Mouse (Mus musculus) yolk sac, embryonic 10.5 days (tissue): ENCODE results near the gene Lhfpl2.
A peak's percentile ranks its signal among the peaks of the same experiment; 100 is the strongest.

Source experiments
- DNase-seq: peaks from one replicate; pipeline ENCODE4 v3.0.0-alpha.2; 2017; ENCODE audit warnings: low spot score

The Lhfpl2 gene

GRCm38 (mm10) chr13:94212716-94213115, 155.1 kb downstream of the Lhfpl2 start:
- no peak for DNase-seq

GRCm38 (mm10) chr13:94223609-94224008, 166.0 kb downstream of the Lhfpl2 start:
- no peak for DNase-seq

DNA sequence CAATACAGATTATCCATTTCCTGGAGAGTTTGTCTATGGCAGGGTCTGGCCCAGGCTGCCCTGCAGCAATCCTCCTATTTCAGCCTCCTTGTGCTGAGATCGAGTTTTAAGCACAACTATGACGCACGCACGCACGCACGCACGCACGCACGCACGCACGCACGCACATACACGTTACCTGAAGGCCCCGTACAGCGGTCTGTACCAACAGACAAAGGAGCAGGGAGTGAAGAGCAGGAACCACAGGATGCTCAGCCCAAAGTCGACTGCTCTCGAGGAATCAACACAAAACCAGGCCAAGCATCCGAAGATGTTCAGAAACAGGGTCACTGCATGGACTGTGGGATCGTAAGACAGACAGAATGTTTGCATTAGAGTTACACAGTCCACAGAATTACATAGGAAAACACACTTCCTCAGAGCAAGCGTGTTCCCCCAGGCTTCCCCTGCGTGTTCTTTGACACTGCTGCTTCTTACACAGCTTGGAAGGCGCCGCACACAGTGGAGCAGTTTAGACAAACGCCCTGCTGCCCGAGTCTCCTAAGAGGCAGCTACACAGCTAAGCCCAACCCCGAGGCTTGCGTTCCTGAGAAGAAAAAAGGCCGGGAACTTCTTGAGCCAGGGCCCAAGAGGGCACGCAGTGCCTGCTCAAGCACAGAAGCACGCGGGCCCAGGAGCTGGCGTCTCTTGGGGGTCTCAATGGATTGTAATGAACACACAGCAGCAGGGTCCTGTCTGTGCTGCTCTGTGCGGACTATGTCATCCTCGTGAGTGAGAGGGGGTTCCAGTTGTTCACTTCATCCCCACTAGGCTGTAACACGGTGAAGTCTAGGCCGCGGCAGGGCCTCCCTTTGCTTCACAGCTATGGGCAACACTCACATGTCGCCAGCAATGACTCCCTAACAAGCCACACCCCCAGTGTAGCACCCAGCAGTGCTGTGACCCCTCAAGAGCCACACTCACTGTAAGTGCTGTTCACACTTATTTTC, 167.4 kb downstream of the Lhfpl2 start:
- DNase-seq, result no peak

GRCm38 (mm10) chr13:94231871-94232270, 174.3 kb downstream of the Lhfpl2 start:
- no peak for DNase-seq

- DNase-seq, result no peak
These were observed 181.9 kb downstream of the Lhfpl2 start for GRCm38 (mm10) chr13:94239488-94239887.

DNA sequence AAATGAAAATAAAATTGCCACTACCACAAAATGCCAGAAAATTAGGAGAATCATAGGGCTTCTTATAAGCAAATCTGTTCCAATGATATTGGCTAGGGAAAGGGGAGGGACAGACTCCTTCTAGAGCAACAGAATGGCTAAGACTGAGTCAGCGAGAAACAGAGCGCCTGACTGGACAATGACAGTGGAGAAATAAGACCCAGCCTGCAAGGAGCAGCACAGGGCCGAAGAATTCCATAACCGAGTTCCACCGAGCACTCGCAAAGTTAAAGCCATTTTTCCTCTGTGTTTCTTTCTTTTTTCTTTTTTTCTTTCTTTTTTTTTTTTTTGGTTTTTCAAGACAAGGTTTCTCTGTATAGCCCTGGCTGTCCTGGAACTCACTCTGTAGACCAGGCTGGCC, 182.5 kb downstream of the Lhfpl2 start:
- no peak for DNase-seq

GRCm38 (mm10) chr13:94240873-94241272, 183.3 kb downstream of the Lhfpl2 start:
- DNase-seq, result no peak

DNA sequence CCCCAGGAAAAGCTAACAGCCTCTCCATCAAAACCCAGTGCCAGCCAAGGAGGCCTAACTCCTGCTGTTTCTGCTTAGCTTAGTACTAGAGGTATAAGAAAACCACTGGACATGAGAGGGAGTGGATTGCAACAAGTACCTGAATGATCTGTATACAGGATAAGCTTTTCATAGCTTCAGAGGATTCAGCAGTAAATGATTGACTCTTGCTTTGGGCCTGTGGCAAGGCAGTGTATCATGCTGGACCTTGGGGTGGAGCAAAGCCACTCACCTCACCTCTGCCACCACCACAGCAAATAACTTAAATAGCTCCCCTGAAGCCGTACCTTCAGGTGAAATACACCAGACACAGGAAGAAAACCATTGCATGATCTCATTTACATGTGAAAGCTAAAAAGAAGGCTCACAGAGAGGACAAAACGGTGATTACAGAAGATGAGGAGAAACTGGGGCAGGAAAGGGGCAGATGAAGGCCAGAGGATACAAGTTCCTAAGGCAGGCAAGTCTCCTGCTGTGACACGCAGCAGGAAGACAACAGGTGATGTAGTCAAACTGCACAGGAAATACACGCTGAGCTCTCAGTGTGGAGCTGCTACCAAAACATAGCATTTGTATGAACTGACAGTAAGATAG, 184.4 kb downstream of the Lhfpl2 start:
- DNase-seq, result peak; percentile 32

GRCm38 (mm10) chr13:94242897-94243296, 185.3 kb downstream of the Lhfpl2 start:
- DNase-seq, result no peak
